Mouse (Mus musculus): ENCODE measurements around the gene Wasf2. TPM values are rescaled to one million over a fixed set of nuclear protein-coding genes. Genes with fewer than 3 reads are reported as not detected.

The Wasf2 gene
- polyA plus RNA-seq, 1 experiment from 2014 or later = 63.6 TPM

- 19% methylated on average over 15 of the region's 15 CpGs for WGBS
- H3K4me2 ChIP-seq (ENCODE audit: low read depth, severe bottlenecking) = no peak overlapping the region
- ATAC-seq (ENCODE audit: insufficient number of reproducible peaks, low FRiP score, low TSS enrichment, low read depth) = no peak
- H3K4me1 ChIP-seq (ENCODE audit: control insufficient read depth, insufficient read depth, low read length) = peaks cover 8% of the 10 kb centered on the region
- no peak overlapping the region for H3K9ac ChIP-seq (ENCODE audit: low read length)
- H3K27me3 ChIP-seq (ENCODE audit: control insufficient read depth, insufficient read depth, low read length) = peaks cover 45% of the 10 kb centered on the region
- H3K9me3 ChIP-seq (ENCODE audit: control insufficient read depth, low read length) = no peaks in the 10 kb centered on the region
- no peak for DNase-seq (ENCODE audit: low spot score)
- H3K27ac ChIP-seq (replicated peaks; ENCODE audit: low read depth, low read length) = no peak overlapping the region
- no peak overlapping the region for H3K4me3 ChIP-seq (ENCODE audit: low read depth, low read length)
- no peaks in the 10 kb centered on the region; the same call in 1 of the 2 replicates for H3K36me3 ChIP-seq (ENCODE audit: control insufficient read depth, insufficient read depth, low read length)
These were observed 116.8 kb downstream of the Wasf2 start for GRCm38 (mm10) chr4:133247072-133247471.

DNA sequence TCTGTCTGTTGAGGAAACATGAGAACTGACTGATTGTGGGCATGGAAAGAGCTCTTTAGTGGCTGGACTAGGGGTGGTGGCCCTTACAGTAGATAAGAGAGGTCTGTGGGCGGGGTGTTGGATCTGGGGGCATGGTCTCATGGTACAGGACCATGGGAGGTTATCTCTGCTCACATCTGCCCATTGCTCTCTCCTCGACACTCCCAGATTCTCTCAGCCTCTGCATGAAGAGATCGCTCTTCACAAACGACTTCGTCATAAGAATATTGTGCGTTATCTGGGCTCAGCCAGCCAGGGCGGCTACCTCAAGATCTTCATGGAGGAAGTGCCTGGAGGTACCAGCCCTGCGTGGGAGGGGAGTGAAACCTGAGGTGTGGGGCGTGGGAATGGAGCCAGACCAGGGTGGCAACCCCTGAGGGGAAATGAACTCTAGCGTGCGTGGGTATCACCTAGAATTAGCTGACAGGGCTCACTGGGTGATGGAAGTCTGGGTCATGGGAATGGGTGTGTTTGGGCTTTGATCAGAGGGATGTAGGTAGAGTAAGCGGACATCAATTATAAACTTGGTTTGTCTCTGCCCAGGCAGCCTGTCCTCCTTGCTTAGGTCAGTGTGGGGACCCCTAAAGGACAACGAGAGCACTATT is 117.6 kb downstream of the Wasf2 start:
- Histone ChIP-seq H3K4me2 (ENCODE audit: low read depth, severe bottlenecking) (no peak overlapping the region), H3K36me3 (ENCODE audit: control insufficient read depth, insufficient read depth, low read length) (no peaks in the 10 kb centered on the region; the same call in 1 of the 2 replicates), H3K9me3 (ENCODE audit: control insufficient read depth, low read length) (no peaks in the 10 kb centered on the region), H3K27me3 (ENCODE audit: control insufficient read depth, insufficient read depth, low read length) (peaks cover 47% of the 10 kb centered on the region), H3K27ac (replicated peaks; ENCODE audit: low read depth, low read length) (no peak overlapping the region), H3K4me3 (ENCODE audit: low read depth, low read length) (no peak overlapping the region), H3K9ac (ENCODE audit: low read length) (no peak overlapping the region), H3K4me1 (ENCODE audit: control insufficient read depth, insufficient read depth, low read length) (peaks cover 8% of the 10 kb centered on the region)
- DNase-seq (ENCODE audit: low spot score) (no peak), ATAC-seq (ENCODE audit: insufficient number of reproducible peaks, low FRiP score, low TSS enrichment, low read depth) (no peak)
- WGBS = 74% methylated on average over 13 of the region's 13 CpGs

Small RNA genes lying within 50 kb of the gene (microRNA-seq; reads per million reads assigned to microRNA genes)
- not detected for gene Mir7017

Other genes starting within 250 kb of the Wasf2 start
- gene Stx12, start 246.0 kb upstream of the Wasf2 start, polyA plus RNA-seq (2014; fragmentation: Nextera tagmentation; extraction: Ambion mirVana) = 58.5 and 62.8 TPM in 2 replicates
- 30.1 and 32.9 TPM in 2 replicates for gene Fam76a, start 207.9 kb upstream of the Wasf2 start, polyA plus RNA-seq (2014; fragmentation: Nextera tagmentation; extraction: Ambion mirVana)
- gene Fgr, start 156.4 kb upstream of the Wasf2 start, polyA plus RNA-seq (2014; fragmentation: Nextera tagmentation; extraction: Ambion mirVana) = 0.17 and 0.35 TPM in 2 replicates
- 10.2 and 10.5 TPM in 2 replicates for gene Ahdc1, start 119.2 kb upstream of the Wasf2 start, polyA plus RNA-seq (2014; fragmentation: Nextera tagmentation; extraction: Ambion mirVana)
- gene Cd164l2, start 81.6 kb downstream of the Wasf2 start, polyA plus RNA-seq (2014; fragmentation: Nextera tagmentation; extraction: Ambion mirVana) = 1.8 and 2.4 TPM in 2 replicates
- 0.33 and 0.47 TPM in 2 replicates for gene Gpr3, start 82.0 kb downstream of the Wasf2 start, polyA plus RNA-seq (2014; fragmentation: Nextera tagmentation; extraction: Ambion mirVana)
- 0.98 and 1.7 TPM in 2 replicates for gene Map3k6, start 110.3 kb downstream of the Wasf2 start, polyA plus RNA-seq (2014; fragmentation: Nextera tagmentation; extraction: Ambion mirVana)
- 1.4 and 1.5 TPM in 2 replicates for gene Sytl1, start 132.6 kb downstream of the Wasf2 start, polyA plus RNA-seq (2014; fragmentation: Nextera tagmentation; extraction: Ambion mirVana)
- 81.5 and 86.4 TPM in 2 replicates for gene Tmem222, start 147.3 kb downstream of the Wasf2 start, polyA plus RNA-seq (2014; fragmentation: Nextera tagmentation; extraction: Ambion mirVana)
- 17.4 TPM in 2 replicates for gene Wdtc1, start 223.0 kb downstream of the Wasf2 start, polyA plus RNA-seq (2014; fragmentation: Nextera tagmentation; extraction: Ambion mirVana)
- gene Slc9a1, start 239.2 kb downstream of the Wasf2 start, polyA plus RNA-seq (2014; fragmentation: Nextera tagmentation; extraction: Ambion mirVana) = 8.0 and 8.5 TPM in 2 replicates